Comparison of ENCODE assay signal across 24 mouse cellular contexts in genomic region chr9:48794463-48794862, GRCm38 (mm10). TPM values are rescaled to one million over a fixed set of nuclear protein-coding genes. Genes with fewer than 3 reads are reported as not detected.
DNase-seq lines count a peak whose midpoint lies in the region; ATAC-seq and TF ChIP-seq lines count a peak whose summit lies in the region.
"Had no signal": no experiment of that assay in that cellular context is flagged by ENCODE, and none has a peak within 500 bp of the region (broad histone marks: within the 10 kb centered on the region; RNA-seq: fewer than 3 reads in every experiment).

No protein-coding gene starts in this region.

- no peak overlapping the region for H3K4me3 ChIP-seq in gastrocnemius, adult 2 months
- H3K4me3 ChIP-seq in liver, adult 2 months (ENCODE audit: insufficient read depth, low read depth, low read length), result no peak overlapping the region
- H3K4me3 ChIP-seq in embryonic facial prominence, embryonic 14.5 days (ENCODE audit: low read depth, low read length), result no peak overlapping the region
- H3K4me3 ChIP-seq in liver, postnatal 0 days (ENCODE audit: low read depth, low read length), result no peak overlapping the region
- H3K4me3 ChIP-seq: liver, embryonic 15.5 days; lung, embryonic 15.5 days; myocyte; neural tube, embryonic 12.5 days had no signal

- H3K4me2 ChIP-seq in embryonic facial prominence, embryonic 14.5 days (ENCODE audit: low read depth, low read length), result no peak overlapping the region
- H3K4me2 ChIP-seq in liver, postnatal 0 days (ENCODE audit: low read depth, low read length), result no peak overlapping the region
- H3K4me2 ChIP-seq: hindbrain, embryonic 14.5 days; liver, embryonic 15.5 days; lung, embryonic 15.5 days; midbrain, embryonic 11.5 days; neural tube, embryonic 12.5 days had no signal

- H3K36me3 ChIP-seq in liver, adult 2 months (ENCODE audit: control insufficient read depth, insufficient read depth, low read length), result peaks cover 3% of the 10 kb centered on the region
- no peaks in the 10 kb centered on the region for H3K36me3 ChIP-seq in embryonic facial prominence, embryonic 14.5 days (ENCODE audit: control insufficient read depth, insufficient read depth, low read length)
- H3K36me3 ChIP-seq in liver, postnatal 0 days (replicated peaks; ENCODE audit: insufficient read depth, low read length), result no peaks in the 10 kb centered on the region
- H3K36me3 ChIP-seq: liver, embryonic 15.5 days; lung, embryonic 15.5 days; neural tube, embryonic 12.5 days had no signal

- H3K9me3 ChIP-seq in embryonic facial prominence, embryonic 14.5 days (ENCODE audit: control insufficient read depth, low read length), result no peaks in the 10 kb centered on the region
- no peaks in the 10 kb centered on the region for H3K9me3 ChIP-seq in liver, postnatal 0 days (ENCODE audit: low read length)
- H3K9me3 ChIP-seq: liver, embryonic 15.5 days; lung, embryonic 15.5 days; neural tube, embryonic 12.5 days had no signal

- TF ChIP-seq EP300 in liver, postnatal 0 days (IDR thresholded peaks at IDR 0.05; ENCODE audit: low read depth), result no peak

- intact Hi-C loops in gastrocnemius, adult 2 months (cut with DNase I), result no loop called here

- H3K9ac ChIP-seq in liver, adult 2 months (ENCODE audit: low read depth, low read length), result peak overlapping the region; percentile 28
- H3K9ac ChIP-seq in embryonic facial prominence, embryonic 14.5 days (ENCODE audit: low read depth, low read length), result no peak overlapping the region
- H3K9ac ChIP-seq in liver, postnatal 0 days (replicated peaks), result no peak overlapping the region
- H3K9ac ChIP-seq: hindbrain, embryonic 14.5 days; liver, embryonic 15.5 days; lung, embryonic 15.5 days; neural tube, embryonic 12.5 days had no signal

- no peak for DNase-seq in gastrocnemius, adult 2 months
- no peak for DNase-seq in gastrocnemius, postnatal 25 days
- DNase-seq in liver, adult 2 months (ENCODE audit: extremely low read depth, low read depth, low spot score), result no peak
- DNase-seq in liver, result no peak
- DNase-seq in embryonic facial prominence, embryonic 14.5 days (ENCODE audit: low spot score), result peak; percentile 75
- no peak for DNase-seq in liver, postnatal 0 days
- no peak for DNase-seq in thymus, postnatal 14 days
- DNase-seq: adrenal gland, postnatal 25 days; cerebellum, adult 11-12 months; cerebellum, adult 9-11 months; gastrocnemius, postnatal 36 days; heart, adult 18-20 months; heart, postnatal 4 days; kidney, adult 2 months; kidney, postnatal 10 days had no signal

- peaks cover 39% of the 10 kb centered on the region; the same call in 1 of the 2 replicates for H3K79me2 ChIP-seq in liver, adult 2 months (ENCODE audit: control insufficient read depth, insufficient read depth, low read length)

- peak; percentile 79; the same call in 1 of the 2 replicates for ATAC-seq in embryonic facial prominence, embryonic 14.5 days (ENCODE audit: low read depth)
- no peak for ATAC-seq in liver, postnatal 0 days
- no peak for ATAC-seq in activated CD4-positive, CD25-positive, alpha-beta regulatory T cell, adult 4 months
- ATAC-seq: forebrain, embryonic 14.5 days; inflammation-experienced regulatory T-cells, adult 6 months had no signal

- 83% methylated on average over 2 of the region's 2 CpGs for WGBS in liver, adult 2 months
- WGBS in embryonic facial prominence, embryonic 14.5 days, result 47% methylated on average over 2 of the region's 2 CpGs
- WGBS in liver, postnatal 0 days (ENCODE audit: insufficient replicate concordance), result 53% methylated on average over 2 of the region's 2 CpGs

- peaks cover 32% of the 10 kb centered on the region for H3K4me1 ChIP-seq in liver, adult 2 months (ENCODE audit: control insufficient read depth, insufficient read depth, low read length)
- peaks cover 10% of the 10 kb centered on the region for H3K4me1 ChIP-seq in embryonic facial prominence, embryonic 14.5 days (ENCODE audit: control insufficient read depth, insufficient read depth, low read length)
- peaks cover 44% of the 10 kb centered on the region for H3K4me1 ChIP-seq in liver, postnatal 0 days (ENCODE audit: insufficient read depth)

- peak overlapping the region; percentile 65 for H3K27ac ChIP-seq in gastrocnemius, adult 2 months
- peak overlapping the region; percentile 88 for H3K27ac ChIP-seq in liver, adult 2 months (replicated peaks; ENCODE audit: insufficient read depth, low read depth, low read length)
- H3K27ac ChIP-seq in embryonic facial prominence, embryonic 14.5 days (replicated peaks; ENCODE audit: low read depth, low read length), result no peak overlapping the region; the same call in 1 of the 2 replicates
- 0 out of 2 replicates have a peak overlapping the region, but pooled peaks have one; percentile 66 for H3K27ac ChIP-seq in liver, postnatal 0 days (ENCODE audit: low read depth)
- H3K27ac ChIP-seq: hindbrain, embryonic 14.5 days; liver, embryonic 15.5 days; lung, embryonic 15.5 days; neural tube, embryonic 12.5 days had no signal

- TF ChIP-seq CTCF in gastrocnemius, adult 2 months (IDR thresholded peaks at IDR 0.05), result no peak
- TF ChIP-seq CTCF in liver, adult 2 months (IDR thresholded peaks at IDR 0.05; ENCODE audit: low read depth, low read length), result no peak
- no peak for TF ChIP-seq CTCF in liver, postnatal 0 days (IDR thresholded peaks at IDR 0.05; ENCODE audit: low read depth)

- TF ChIP-seq POLR2A in liver, adult 2 months (IDR thresholded peaks at IDR 0.05; ENCODE audit: extremely low read depth, insufficient read depth, low read length), result no peak

- H3K27me3 ChIP-seq in liver, adult 2 months (ENCODE audit: control insufficient read depth, insufficient read depth, low read length), result no peaks in the 10 kb centered on the region
- no peaks in the 10 kb centered on the region; the same call in 1 of the 2 replicates for H3K27me3 ChIP-seq in embryonic facial prominence, embryonic 14.5 days (replicated peaks; ENCODE audit: control insufficient read depth, insufficient read depth, low read length)
- H3K27me3 ChIP-seq in liver, postnatal 0 days (ENCODE audit: insufficient read depth, low read length), result no peaks in the 10 kb centered on the region
- H3K27me3 ChIP-seq: neural tube, embryonic 12.5 days had no signal

RNA-seq across cellular contexts. Expression of gene Zbtb16, which starts 41.6 kb away (rescaled TPM):
- total RNA-seq in gastrocnemius, adult 2 months (2021), result 100 to 1,000 TPM; 163 to 166 TPM
- total RNA-seq in gastrocnemius, postnatal 25 days (2021), result 100 to 1,000 TPM; 102 to 134 TPM
- 19.3 and 24.2 TPM in 2 replicates for total RNA-seq in liver, adult 2 months (2014; rRNA removed)
- 5.3 and 7.2 TPM in 2 replicates for polyA plus RNA-seq in liver, adult 2 months (2012; rRNA removed)
- 2.2 and 4.1 TPM in 2 replicates for polyA plus RNA-seq in embryonic facial prominence, embryonic 14.5 days (2014; fragmentation: Nextera tagmentation; extraction: Ambion mirVana)
- polyA plus RNA-seq in liver, postnatal 0 days (2015; fragmentation: Nextera tagmentation; extraction: Ambion mirVana), result 2.2 and 2.5 TPM in 2 replicates
- not detected for polyA plus RNA-seq in activated CD4-positive, CD25-positive, alpha-beta regulatory T cell, adult 4 months (2017; shearing (Covaris generic))
- polyA plus RNA-seq: inflammation-experienced regulatory T-cells, adult 6 months; myocyte had no signal
